Mouse (Mus musculus) heart, adult 8-10 months (tissue): ENCODE measurements around the gene Wdr5. TPM values are rescaled to one million over a fixed set of nuclear protein-coding genes. Genes with fewer than 3 reads are reported as not detected.
"Not testable (repeated sequence)": the region's sequence is repeated elsewhere in the genome, so short reads cannot be mapped to it uniquely, and the experiment has no call there.

Experiments
- DNase-seq: peaks from one replicate; pipeline ENCODE4 v3.0.0; 2022; ENCODE audit warnings: low spot score
- total RNA-seq, 4 experiments: library from RNA; stranded (reverse); gene quantifications; 2 replicates each; pipeline ENCODE4 v1.2.4; 2022

The Wdr5 gene
- total RNA-seq, 4 experiments from 2014 or later: 22.0 to 25.5 (median 23.5) TPM

DNA sequence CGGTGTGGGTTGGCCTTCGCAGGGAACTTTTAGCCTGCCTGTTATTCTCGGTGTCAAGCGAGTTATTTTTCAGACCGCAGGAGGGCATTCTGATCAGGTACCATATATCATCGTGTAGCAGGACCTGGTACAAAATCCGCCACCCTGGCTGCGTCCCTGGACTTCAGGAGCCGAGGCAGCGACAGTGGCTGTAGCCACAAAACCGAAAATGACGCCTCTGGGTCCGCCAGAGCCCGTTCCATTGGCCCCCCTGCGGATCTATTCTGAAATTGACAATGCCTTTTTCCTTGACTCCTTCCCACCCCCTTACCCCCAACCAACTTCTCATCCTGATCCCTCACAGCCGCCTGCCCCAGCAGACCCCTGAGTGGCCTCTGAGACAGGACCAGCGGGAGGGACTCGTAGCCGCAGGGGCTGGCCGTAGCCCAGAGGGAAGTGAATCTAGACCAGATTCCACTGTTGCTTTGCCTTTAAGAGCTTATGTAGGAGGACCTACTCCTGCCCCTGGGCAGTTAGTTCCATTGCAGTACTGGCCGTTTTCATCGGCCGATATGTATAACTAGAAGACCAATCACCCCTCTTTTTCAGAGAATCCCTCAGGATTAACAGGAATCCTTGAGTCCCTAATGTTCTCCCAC lies 18.4 kb upstream of the Wdr5 start:
- DNase-seq: no peak

GRCm38 (mm10) chr2:27504113-27504885 lies 10.7 kb upstream of the Wdr5 start:
- peak; percentile 41 for DNase-seq

DNA sequence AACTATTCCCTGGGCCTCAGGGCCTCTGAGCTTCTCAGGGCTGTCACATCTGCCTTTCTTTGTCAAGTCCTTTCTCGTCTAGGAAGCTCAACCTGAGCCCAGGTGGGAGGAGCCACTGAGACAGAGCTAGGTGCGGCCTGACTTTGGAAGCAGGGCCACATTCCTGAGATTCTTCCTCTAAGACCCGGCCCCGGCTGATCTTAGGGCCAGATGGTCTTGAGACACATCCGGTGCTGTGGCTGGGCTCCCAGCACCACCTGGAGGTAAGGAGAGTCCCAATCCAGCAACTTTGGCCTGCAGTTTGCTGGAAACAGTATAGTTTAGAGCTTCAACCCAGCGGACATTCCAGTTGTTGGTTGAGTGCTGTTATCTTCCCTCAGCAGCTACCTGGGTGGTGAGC lies 9.4 kb upstream of the Wdr5 start:
- DNase-seq: no peak

DNA sequence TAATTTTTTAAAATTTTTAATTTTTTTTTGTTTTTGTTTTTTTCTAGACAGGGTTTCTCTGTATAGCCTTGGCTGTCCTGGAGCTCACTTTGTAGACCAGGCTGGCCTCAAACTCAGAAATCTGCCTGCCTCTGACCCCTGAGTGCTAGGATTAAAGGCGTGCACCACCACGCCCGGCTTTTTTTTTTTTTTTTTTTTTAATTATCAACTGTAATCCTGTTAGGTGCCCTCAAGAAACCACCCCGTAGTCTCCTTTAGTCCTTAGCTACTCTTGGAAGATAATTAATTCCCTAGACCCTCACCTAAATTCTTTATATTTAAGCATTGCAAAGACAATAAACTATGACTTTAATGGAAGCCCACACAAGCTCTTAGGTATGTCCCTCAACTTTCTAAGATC lies 8.3 kb upstream of the Wdr5 start:
- DNase-seq: not testable (repeated sequence)

GRCm38 (mm10) chr2:27507562-27507961 lies 7.4 kb upstream of the Wdr5 start, which contains the start of gene Brd3:
Gene Brd3 (minus strand): TSS chr2:27507662.
- no peak for DNase-seq

DNA sequence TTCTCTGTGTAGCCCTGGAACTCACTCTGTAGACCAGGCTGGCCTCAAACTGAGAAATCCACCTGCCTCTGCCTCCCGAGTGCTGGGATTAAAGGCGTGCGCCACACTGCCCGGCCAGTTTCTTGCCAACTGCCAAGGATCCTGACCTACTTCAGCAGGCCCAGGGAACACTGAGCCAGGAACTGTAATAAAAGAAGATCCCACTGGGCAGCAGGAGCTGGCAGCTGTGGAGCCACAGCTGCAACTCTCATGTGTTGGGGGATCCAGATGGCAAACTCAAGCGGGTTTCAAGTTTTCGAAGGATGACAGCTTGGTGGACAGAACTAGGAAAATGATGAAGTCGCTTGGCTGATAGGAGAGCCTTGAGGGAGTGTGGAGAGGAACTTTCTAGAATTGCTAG lies 4.3 kb upstream of the Wdr5 start:
- DNase-seq: no peak

DNA sequence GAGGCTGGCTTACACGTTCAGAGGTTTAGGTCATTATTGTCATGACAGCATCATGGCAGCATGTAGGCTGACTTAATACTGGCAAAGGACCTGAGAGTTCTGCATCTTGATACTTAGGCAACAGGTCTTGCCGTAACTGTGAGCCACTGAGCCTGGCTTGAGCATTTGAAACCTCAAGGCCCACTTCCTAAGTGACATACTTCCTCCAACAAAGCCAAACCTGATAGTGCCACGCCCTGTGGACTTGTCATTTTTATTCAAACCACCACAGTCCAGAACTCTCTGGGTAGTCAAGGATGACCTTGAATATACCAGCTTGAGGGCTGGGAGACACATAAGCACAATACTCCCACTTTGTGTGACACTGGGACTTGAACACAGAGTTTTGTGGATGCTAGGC lies 2.0 kb upstream of the Wdr5 start:
- DNase-seq: no peak

DNA sequence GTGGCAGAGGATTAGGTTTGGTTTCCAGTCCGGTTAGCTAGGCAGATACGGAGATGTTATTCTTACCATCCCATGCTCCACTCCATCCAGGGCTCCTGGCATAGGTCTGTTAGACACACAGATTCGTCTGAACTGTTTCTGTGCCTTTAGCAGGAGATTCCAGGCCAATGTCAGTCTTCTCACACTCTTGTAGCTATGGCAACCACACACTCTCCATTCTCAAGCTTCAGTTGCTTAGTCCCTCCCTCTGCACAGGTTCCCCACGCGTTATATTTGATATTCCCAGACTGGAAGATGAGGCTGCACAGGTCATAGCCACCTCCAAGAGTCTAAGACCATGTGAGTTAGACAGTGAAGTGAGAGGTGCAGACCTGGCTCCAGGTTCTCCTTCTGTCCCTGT lies 1.1 kb upstream of the Wdr5 start:
- DNase-seq: no peak

DNA sequence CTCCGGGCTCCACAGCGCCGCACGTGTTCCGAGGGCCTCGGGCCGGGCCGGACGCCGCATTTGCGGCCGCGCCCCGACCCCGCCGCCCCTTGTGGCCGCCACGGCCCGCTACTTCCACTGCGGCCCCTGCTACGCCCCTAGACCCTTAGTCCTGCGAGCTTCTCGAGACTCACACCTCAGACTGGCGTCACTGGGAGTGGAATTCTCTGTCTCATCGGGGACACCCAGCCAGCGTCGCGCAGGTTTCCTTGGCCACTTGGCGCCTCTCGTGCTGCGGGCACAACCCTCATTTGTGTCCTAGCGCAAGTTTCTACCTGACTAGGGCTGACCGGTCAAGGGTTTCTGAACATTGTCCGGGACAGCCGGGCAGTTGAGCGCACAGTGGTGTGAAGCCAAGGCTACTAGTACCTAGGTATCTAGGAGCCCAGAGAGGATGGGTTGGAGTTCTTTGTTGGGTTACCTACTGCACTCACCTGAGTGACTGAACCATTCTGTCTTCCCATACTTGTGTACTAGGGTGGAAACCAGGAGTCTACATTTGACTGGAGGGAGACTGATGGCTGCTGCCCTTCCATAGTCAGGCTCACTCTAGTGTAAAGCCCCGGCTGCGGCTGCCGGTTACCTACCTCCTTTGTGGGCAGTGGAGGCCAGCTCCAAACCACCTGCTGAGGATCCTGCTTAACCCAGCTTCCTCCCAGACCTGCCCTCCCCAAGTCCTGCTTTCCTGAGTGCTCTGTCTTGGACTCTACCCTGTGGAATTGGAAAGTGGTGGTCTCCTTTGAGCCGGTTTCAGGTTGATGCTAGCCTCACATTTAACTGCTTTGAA lies 597 bp downstream of the Wdr5 start:
- DNase-seq: no peak

DNA sequence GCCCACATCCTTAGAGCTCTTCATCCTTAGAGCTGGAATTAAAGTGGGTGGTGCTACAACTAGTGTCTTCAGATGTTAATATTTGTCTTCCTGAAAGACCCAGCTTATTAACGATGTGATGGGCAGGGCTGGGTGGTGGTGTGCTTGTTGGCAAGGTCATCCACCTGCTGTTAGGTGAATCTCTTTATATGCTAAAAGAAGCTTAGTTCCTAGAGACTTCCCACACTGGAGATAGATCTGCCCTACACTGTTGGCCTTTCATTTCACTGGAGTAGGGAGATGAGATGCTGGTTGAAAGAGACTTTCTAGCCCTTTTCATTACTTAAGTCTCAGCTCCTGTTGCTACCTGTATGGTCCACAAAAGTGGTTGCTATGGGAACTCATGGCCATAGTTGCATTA lies 1.3 kb downstream of the Wdr5 start:
- no peak for DNase-seq

GRCm38 (mm10) chr2:27518283-27518682 lies 3.3 kb downstream of the Wdr5 start:
- no peak for DNase-seq

DNA sequence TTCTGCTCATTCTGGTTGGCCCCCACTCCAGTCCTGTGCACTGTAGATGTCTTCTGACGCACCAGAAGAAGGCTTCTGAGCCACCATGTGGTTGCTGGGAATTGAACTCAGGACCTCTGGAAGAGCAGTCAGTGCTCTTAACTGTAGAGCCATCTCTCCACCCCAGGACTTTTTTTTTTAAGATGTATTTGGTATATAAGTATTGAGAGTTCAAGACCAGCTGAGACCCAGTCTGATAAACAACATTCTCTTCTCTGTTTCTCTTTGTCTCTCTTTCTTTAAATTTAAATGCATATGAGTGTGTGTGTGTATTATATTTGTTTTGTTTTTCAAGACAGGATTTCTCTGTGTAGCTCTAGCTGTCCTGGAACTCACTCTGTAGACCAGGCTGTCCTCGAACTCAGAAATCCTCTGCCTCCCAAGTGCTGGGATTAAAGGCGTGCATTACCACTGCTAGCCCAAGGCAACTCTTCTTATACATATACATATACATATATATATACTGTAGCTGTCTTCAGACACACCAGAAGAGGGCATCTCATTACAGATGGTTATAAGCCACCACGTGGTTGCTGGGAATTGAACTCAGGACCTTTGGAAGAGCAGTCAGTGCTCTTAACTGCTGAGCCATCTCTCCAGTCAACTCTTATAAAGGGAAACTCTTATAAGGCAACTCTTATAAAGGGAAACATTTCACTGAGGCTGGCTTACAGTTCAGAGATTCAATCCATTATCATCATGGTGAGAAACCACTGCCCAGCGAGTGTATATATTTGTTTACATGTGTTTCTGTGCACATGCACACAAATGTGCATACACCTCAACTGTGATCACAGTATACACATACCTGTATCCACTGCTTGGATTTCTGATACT lies 23.7 kb downstream of the Wdr5 start:
- DNase-seq: not testable (repeated sequence)

DNA sequence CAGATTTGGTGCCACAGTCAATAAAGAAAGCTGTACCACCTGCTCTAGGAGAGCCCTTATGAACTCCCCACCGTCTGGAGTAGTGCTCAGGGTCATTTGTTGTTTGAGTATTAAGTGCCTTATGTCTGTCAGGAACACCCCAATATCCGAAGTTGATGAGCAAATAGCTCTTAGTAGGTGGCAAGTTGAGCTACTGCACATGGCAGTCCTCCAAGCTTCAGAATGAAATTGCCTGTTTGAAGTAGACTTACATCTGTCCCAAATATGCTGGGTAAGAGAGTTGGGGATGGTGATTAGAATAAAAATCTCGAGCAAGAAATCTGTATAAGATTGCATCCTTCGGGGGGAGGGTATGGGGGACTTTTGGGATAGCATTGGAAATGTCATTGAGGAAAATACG lies 24.4 kb downstream of the Wdr5 start:
- DNase-seq: no peak

DNA sequence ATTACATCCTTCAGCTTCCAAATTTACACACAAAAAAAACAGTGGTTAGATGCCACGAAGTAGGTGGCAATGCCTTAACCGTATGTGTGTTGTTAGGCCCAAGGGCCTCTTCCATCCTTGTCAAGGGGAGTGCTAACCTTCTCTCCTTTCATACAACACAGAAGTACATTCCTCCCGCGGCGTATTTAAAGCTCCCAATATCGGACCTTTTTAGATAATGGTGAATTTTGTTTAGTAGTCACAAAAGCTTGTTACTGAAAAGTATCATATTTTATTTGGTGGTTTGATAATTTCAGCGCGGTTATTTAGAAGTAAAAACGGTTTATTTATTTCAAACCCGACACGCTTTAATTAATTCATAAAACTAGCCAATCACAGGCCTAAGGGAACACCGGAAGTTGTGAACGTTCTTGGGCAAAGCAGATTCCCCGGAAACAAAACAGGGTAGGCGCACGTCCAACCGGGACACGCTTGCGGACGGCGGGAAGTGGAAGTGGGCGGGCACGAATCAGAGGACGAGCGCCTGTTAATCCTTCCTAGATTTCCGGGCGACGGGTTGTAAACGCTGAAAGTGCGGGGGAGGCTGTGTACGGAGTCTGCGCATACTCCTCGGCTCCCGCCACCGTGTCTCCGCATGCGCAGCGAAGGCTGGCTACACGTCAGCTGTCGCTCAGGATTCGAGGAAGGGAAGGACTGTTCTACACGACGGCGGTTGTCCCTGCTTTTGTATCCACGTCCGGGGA lies 25.0 kb downstream of the Wdr5 start:
- peak; percentile 99 for DNase-seq

- no peak for DNase-seq
Observed at GRCm38 (mm10) chr2:27540515-27540836, 25.5 kb downstream of the Wdr5 start.

DNA sequence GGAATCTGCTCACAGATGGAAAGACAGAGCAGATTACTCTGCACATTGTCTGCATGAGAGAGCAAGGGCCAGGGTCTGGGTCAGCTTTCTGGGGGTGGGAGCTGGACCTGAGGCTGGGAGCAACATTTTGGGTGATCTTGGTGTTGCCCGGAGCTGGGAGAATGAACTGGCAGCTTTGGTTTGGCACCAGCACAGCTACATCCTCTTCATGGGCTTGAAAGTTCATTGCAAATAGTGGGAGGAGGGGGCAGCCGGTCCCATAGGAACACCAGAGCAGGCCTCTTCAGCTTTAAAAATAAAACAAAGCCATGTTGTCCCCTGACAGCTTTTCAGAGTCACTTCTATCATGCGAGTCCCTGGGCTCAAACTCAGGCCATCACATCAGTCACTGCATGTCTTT lies 26.3 kb downstream of the Wdr5 start:
- no peak for DNase-seq

DNA sequence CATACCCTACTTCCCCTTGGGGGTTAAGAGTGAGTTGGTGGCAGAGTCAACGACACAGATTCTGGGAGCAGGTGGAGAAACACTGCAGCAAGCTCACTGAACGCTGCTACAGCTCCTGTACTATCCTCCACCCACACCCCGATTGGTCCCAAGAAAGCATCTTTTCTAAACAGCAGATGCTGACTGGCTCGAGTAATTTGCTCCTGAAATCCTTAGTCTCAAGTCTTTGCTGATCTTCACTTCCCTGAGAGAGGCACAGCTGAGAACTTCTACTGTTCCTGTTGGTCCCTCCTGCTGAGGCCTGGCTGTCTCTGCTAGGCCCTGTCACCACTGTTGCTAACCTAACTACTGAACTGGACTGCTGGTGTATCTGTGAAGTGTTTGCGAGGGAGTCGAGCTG lies 29.7 kb downstream of the Wdr5 start:
- DNase-seq: no peak

DNA sequence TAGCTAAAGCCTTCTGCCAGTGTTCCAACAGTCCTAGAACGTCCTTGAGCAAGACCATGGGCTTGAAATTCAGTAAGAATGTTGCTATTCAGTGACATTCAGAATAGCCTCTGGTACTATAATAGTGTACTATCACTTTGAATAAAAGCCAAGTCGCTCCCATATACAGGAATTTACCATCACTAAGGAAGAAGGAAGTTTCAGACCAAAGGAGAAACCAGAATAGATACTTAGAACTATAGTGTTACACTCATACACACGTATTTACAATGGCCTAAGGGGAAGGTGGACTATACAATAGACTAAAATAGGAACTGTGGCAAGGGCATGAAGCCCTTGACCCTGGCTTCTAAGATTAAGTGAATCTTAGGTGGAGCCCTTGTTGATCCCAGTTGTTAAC lies 30.6 kb downstream of the Wdr5 start:
- DNase-seq: not testable (repeated sequence)

DNA sequence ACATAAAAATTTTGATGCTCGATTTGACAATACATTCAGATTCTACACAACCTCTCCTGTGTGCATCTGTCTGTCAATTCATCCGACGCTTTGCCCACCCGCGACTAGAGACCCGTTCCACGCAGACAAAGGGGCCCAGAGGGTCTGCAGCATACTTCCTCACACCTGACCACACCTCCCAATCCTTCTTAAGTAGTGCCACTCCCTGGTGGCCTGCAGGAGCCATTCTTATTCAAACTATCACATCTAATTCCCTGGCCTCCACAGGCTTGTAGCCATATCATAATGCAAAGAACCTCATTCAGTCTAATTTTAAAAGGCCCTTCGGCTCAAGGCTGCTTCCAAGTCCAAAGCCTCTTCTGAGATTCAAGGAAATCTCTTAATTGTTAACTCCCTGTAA lies 31.1 kb downstream of the Wdr5 start:
- DNase-seq: not testable (repeated sequence)

GRCm38 (mm10) chr2:27547326-27547725 lies 32.4 kb downstream of the Wdr5 start:
- DNase-seq: no peak

- no peak for DNase-seq
Observed at GRCm38 (mm10) chr2:27547986-27548385, 33.0 kb downstream of the Wdr5 start.
